Mouse (Mus musculus): Measurements from ENCODE around the gene Dppa1.

DNA sequence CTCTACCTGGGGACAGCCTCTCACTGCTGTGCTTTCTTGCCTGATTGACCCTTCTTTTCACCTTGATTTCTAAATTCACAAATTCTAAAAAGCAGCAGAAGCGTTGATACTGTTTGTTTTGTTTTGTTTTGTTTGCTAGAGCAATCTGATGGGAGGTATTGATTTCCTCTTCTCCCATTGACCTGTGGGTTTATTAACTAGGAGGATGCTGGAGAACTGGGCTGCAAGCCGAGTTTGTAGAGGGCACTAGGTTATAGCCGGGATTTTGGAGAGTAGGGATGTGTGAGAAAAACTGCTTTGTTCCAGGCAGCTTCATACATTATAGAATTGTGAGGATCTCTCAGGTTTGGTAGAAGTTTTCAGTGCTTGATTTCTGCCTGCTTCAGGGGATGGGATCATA is 48.6 kb downstream of the Dppa1 start:
- TF ChIP-seq POLR2A (IDR thresholded peaks at IDR 0.05; ENCODE audit: low read depth, low read length) (no peak), CTCF (IDR thresholded peaks at IDR 0.05; ENCODE audit: extremely low read depth, insufficient read length, insufficient replicate concordance, low read depth, low read length) (no peak)

Measured in small intestine, adult 2 months (tissue).